Mouse (Mus musculus) granulocyte monocyte progenitor cell, adult 5-6 weeks (primary cell): ENCODE data around the gene Nlk. TPM values are rescaled to one million over a fixed set of nuclear protein-coding genes. Genes with fewer than 3 reads are reported as not detected.

Experiments used
- ATAC-seq: replicated peaks from 2 replicates; pipeline ENCODE4 v1.8.0; 2016; ENCODE audit warnings: mild to moderate bottlenecking, moderate TSS enrichment, inconsistent platforms; ENCODE audit not compliant: poor library complexity, severe bottlenecking
- total RNA-seq, 2 experiments: library from RNA; stranded (forward) in 1 of 2; stranded (reverse) in 1 of 2; fragments of 200-712, 200-1000 nt in 1 of 2; fragments of >200 nt in 1 of 2; fragmentation: Nextera tagmentation in 1 of 2; gene quantifications; 2 replicates each; pipeline ENCODE4 v1.2.3; 2014 to 2017

Nlk gene
- total RNA-seq, 2 experiments from 2014 or later = 21.7 to 26.1 TPM

DNA sequence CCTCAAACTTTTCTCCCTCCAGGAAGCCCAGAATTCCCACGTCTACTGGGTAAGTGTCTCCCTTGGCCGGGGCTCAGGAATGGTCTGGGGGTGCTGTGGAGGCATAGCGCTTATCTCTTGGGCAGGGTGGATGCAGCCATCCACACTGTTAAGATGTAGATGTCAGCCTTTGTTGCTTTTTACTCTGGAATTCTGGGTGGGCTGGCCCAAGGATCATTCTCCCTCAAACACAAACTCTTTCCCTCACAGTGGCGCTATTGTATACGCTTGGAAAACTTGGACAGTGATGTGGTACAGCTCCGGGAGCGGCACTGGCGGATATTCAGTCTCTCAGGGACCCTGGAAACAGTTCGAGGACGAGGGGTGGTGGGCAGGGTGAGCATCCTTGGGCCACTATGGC is 178.2 kb downstream of the Nlk start:
- no peak for ATAC-seq

Other genes with a start within 250 kb of the Nlk start
- 4.2 TPM in 1 of 2 replicates, not detected in the other for gene Slc46a1, start 231.7 kb downstream of the Nlk start, total RNA-seq (2014; fragmentation: Nextera tagmentation)
- 1.9 and 2.7 TPM in 2 replicates for gene Slc46a1, start 231.7 kb downstream of the Nlk start, total RNA-seq (2017)
- not detected in 2 replicates for gene Sarm1, start 199.6 kb downstream of the Nlk start, total RNA-seq (2014; fragmentation: Nextera tagmentation)
- gene Sarm1, start 199.6 kb downstream of the Nlk start, total RNA-seq (2017) = not detected in 2 replicates
- not detected in 2 replicates for gene Vtn, start 198.3 kb downstream of the Nlk start, total RNA-seq (2014; fragmentation: Nextera tagmentation)
- not detected in 2 replicates for gene Vtn, start 198.3 kb downstream of the Nlk start, total RNA-seq (2017)
- not detected in 2 replicates for gene Sebox, start 193.9 kb downstream of the Nlk start, total RNA-seq (2014; fragmentation: Nextera tagmentation)
- gene Sebox, start 193.9 kb downstream of the Nlk start, total RNA-seq (2017) = not detected in 2 replicates
- 21.9 and 36.8 TPM in 2 replicates for gene Tmem199, start 185.2 kb downstream of the Nlk start, total RNA-seq (2014; fragmentation: Nextera tagmentation)
- 25.5 and 29.9 TPM in 2 replicates for gene Tmem199, start 185.2 kb downstream of the Nlk start, total RNA-seq (2017)
- 61.3 and 68.8 TPM in 2 replicates for gene Poldip2, start 185.2 kb downstream of the Nlk start, total RNA-seq (2014; fragmentation: Nextera tagmentation)
- 64.5 and 85.8 TPM in 2 replicates for gene Poldip2, start 185.2 kb downstream of the Nlk start, total RNA-seq (2017)
- 13.2 and 15.1 TPM in 2 replicates for gene Tnfaip1, start 161.0 kb downstream of the Nlk start, total RNA-seq (2014; fragmentation: Nextera tagmentation)
- gene Tnfaip1, start 161.0 kb downstream of the Nlk start, total RNA-seq (2017) = 3.3 and 5.6 TPM in 2 replicates
- gene Ift20, start 161.0 kb downstream of the Nlk start, total RNA-seq (2014; fragmentation: Nextera tagmentation) = 81.0 and 106 TPM in 2 replicates
- 138 and 194 TPM in 2 replicates for gene Ift20, start 161.0 kb downstream of the Nlk start, total RNA-seq (2017)
- 89.3 and 102 TPM in 2 replicates for gene Tmem97, start 146.6 kb downstream of the Nlk start, total RNA-seq (2014; fragmentation: Nextera tagmentation)
- gene Tmem97, start 146.6 kb downstream of the Nlk start, total RNA-seq (2017) = 71.9 and 93.9 TPM in 2 replicates
- gene Ccnq, start 54.4 kb upstream of the Nlk start, total RNA-seq (2014; fragmentation: Nextera tagmentation) = 22.9 and 32.1 TPM in 2 replicates
- 24.1 and 29.5 TPM in 2 replicates for gene Ccnq, start 54.4 kb upstream of the Nlk start, total RNA-seq (2017)
- 14.3 and 16.8 TPM in 2 replicates for gene Lyrm9, start 129.2 kb upstream of the Nlk start, total RNA-seq (2014; fragmentation: Nextera tagmentation)
- gene Lyrm9, start 129.2 kb upstream of the Nlk start, total RNA-seq (2017) = 45.2 and 102 TPM in 2 replicates
- gene Nos2, start 223.4 kb upstream of the Nlk start, total RNA-seq (2014; fragmentation: Nextera tagmentation) = not detected in 2 replicates
- gene Nos2, start 223.4 kb upstream of the Nlk start, total RNA-seq (2017) = not detected in 2 replicates